Mouse (Mus musculus): ENCODE measurements around the gene Smr2. TPM values are rescaled to one million over a fixed set of nuclear protein-coding genes. Genes with fewer than 3 reads are reported as not detected.
"Not testable (repeated sequence)": the region's sequence is repeated elsewhere in the genome, so short reads cannot be mapped to it uniquely, and the experiment has no call there.

The Smr2 gene
- not detected for total RNA-seq (2021)
- long read RNA-seq, experiment 1: 0 reads
- long read RNA-seq, experiment 2: 0 reads

DNA sequence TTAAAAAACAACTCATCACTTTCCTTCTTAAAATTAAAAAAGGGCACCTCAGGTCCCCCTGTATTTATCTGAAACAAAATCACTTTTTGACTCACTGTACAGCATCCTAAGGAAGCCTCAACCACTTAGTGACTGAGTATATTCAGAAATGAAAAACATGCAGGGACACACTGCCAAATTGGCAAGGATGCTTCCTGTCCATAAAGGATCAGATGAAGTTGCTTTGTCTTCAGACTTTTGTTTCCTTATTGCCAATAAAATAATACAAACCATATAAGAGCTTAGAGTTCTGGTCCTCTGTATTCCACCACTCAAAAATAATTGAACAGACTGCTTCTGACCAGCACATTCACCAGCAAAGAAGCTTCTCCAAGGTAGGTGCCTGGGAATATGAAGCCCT lies at the start of gene Smr2:
Gene Smr2 (plus strand): TSS at position 301 of the 400 bp plus-strand sequence.
- DNase-seq: not testable (repeated sequence)
- intact Hi-C loops (cut with DNase I): loop anchor here (5.0 kb wide), 1 partner anchor 111 kb away; no protein-coding TSS in a partner anchor

DNA sequence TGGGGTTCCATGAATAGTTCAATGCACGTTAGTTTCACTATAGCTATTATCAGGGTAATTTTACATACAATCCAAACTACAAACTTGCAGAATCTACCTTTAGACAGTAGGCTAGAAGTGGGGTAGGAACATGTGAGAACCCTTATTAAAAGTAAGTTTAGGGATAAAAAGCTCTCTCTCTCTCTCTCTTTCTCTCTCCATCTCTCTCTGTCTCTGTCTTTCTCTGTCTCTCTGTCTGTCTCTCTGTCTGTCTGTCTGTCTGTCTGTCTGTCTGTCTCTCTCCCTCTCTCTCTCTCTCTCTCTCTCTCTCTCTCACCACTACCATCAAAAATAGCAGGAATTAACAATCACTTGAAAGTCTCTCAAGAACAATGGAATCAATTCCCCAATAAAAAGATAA lies 25.1 kb downstream of the Smr2 start, which contains the start of gene Gm11116:
Gene Gm11116 (minus strand): TSS at position 101 of the 400 bp plus-strand sequence.
- intact Hi-C loops (cut with DNase I): no loop called here
- DNase-seq: no peak

DNA sequence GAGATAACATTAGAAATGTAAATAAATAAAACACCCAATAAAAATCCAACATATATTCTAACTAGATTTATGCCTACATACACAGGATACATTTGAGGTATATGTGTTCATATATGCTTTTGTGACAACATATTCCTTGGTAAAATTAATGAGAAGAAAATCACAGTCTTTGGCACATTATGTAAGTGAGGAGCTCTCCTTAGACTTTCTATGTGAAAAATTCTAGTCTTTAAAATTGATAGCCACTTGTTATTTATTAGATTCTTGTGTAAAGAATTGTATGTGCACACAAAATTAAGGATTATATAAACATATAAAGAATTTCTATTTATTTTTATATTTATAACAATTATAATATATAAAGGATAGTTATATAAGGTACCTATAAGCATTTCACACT lies 67.6 kb downstream of the Smr2 start, which contains the start of gene Gm11115:
Gene Gm11115 (minus strand): TSS at position 101 of the 400 bp plus-strand sequence.
- intact Hi-C loops (cut with DNase I): no loop called here
- no peak for DNase-seq

Other genes with a start within 250 kb of the Smr2 start
- gene Odam, start 201.5 kb upstream of the Smr2 start, total RNA-seq (2021): not detected
- gene Csn3, start 161.0 kb upstream of the Smr2 start, total RNA-seq (2021): not detected
- gene 2310003L06Rik, start 117.1 kb upstream of the Smr2 start, total RNA-seq (2021): not detected
- gene Gm28434, start 117.0 kb upstream of the Smr2 start, total RNA-seq (2021): not detected
- not detected for gene Cabs1, start 107.1 kb upstream of the Smr2 start, total RNA-seq (2021)
- not detected for gene Smr3a, start 84.0 kb upstream of the Smr2 start, total RNA-seq (2021)
- gene Gm11116, start 25.0 kb downstream of the Smr2 start, total RNA-seq (2021): not detected
- not detected for gene Gm11115, start 67.5 kb downstream of the Smr2 start, total RNA-seq (2021)
- not detected for gene Gm7714, start 182.4 kb downstream of the Smr2 start, total RNA-seq (2021)
- not detected for gene Prol1, start 230.8 kb downstream of the Smr2 start, total RNA-seq (2021)